Mouse (Mus musculus) MEL (cell line): Measurements from ENCODE around the gene Gm20422. TPM values are rescaled to one million over a fixed set of nuclear protein-coding genes. Genes with fewer than 3 reads are reported as not detected.

Experiments used
- DNase-seq: peaks from one replicate; pipeline ENCODE4 v3.0.0; 2011; ENCODE audit warnings: low read depth, low spot score
- H3K27ac ChIP-seq: 2 replicates; pipeline ENCODE4 v1.5.1; 2012; ENCODE audit warnings: low read depth, mild to moderate bottlenecking, control low read depth, low read length, moderate library complexity; ENCODE audit not compliant: control insufficient read depth
- H3K27me3 ChIP-seq, 2 experiments: fragments of 150-350 bp in 1 of 2; sonication (generic) in 1 of 2; 2 replicates each; pipeline ENCODE4 v1.6.1; 2012; ENCODE audit warnings: low read length in 2 of 2, mild to moderate bottlenecking in 2 of 2, improper control_type of control experiment in 1 of 2, moderate library complexity in 1 of 2; ENCODE audit not compliant: insufficient read depth in 2 of 2, control insufficient read depth in 1 of 2
- H3K36me3 ChIP-seq, 2 experiments: 2 replicates each; pipeline ENCODE4 v1.6.1; 2012 to 2014; ENCODE audit warnings: low read length in 2 of 2, improper control_type of control experiment in 1 of 2, inconsistent platforms in 1 of 2, mild to moderate bottlenecking in 1 of 2; ENCODE audit not compliant: insufficient read depth in 2 of 2, control insufficient read depth in 1 of 2
- H3K4me1 ChIP-seq, 2 experiments: fragments of 150-350 bp in 1 of 2; sonication (generic) in 1 of 2; 2 replicates each; pipeline ENCODE4 v1.6.1; 2012; ENCODE audit warnings: low read length in 2 of 2, improper control_type of control experiment in 1 of 2, mild to moderate bottlenecking in 1 of 2; ENCODE audit not compliant: insufficient read depth in 2 of 2, control insufficient read depth in 1 of 2
- H3K4me3 ChIP-seq, 2 experiments: fragments of 150-350 bp in 1 of 2; sonication (generic) in 1 of 2; 2 replicates each; pipeline ENCODE4 v1.5.1; 2012; ENCODE audit warnings: low read depth in 2 of 2, low read length in 2 of 2, mild to moderate bottlenecking in 2 of 2, moderate library complexity in 2 of 2, control low read depth in 1 of 2, improper control_type of control experiment in 1 of 2; ENCODE audit not compliant: control insufficient read depth in 1 of 2, insufficient read depth in 1 of 2
- H3K79me2 ChIP-seq: 2 replicates; pipeline ENCODE4 v1.6.1; 2012; ENCODE audit warnings: mild to moderate bottlenecking, low read length, moderate library complexity; ENCODE audit not compliant: control insufficient read depth, poor library complexity, insufficient read depth
- H3K9ac ChIP-seq: 2 replicates; pipeline ENCODE4 v1.6.1; 2012; ENCODE audit warnings: low read depth, mild to moderate bottlenecking, control low read depth, low read length, moderate library complexity; ENCODE audit not compliant: control insufficient read depth, poor library complexity, severe bottlenecking
- H3K9me3 ChIP-seq: fragments of 150-350 bp; sonication (generic); replicated peaks from 2 replicates; pipeline ENCODE4 v1.6.1; 2012; ENCODE audit warnings: mild to moderate bottlenecking, low read length, improper control_type of control experiment, moderate library complexity; ENCODE audit not compliant: insufficient read depth
- CHD2 ChIP-seq: IDR thresholded peaks from 2 replicates; pipeline ENCODE4 v1.6.1; 2011; ENCODE audit warnings: low read length, improper control_type of control experiment
- ELF1 ChIP-seq: IDR thresholded peaks from 2 replicates; pipeline ENCODE4 v1.6.1; 2014; ENCODE audit warnings: low read depth, mild to moderate bottlenecking, inconsistent platforms, low read length, improper control_type of control experiment, moderate library complexity
- ETS1 ChIP-seq: IDR thresholded peaks from 2 replicates; pipeline ENCODE4 v1.6.1; 2012; ENCODE audit warnings: low read depth, mild to moderate bottlenecking, inconsistent platforms, low read length, improper control_type of control experiment, moderate library complexity
- MAX ChIP-seq: IDR thresholded peaks from 2 replicates; pipeline ENCODE4 v1.6.1; 2011; ENCODE audit warnings: low read length, improper control_type of control experiment
- MXI1 ChIP-seq: IDR thresholded peaks from 2 replicates; pipeline ENCODE4 v1.6.1; 2011; ENCODE audit warnings: mild to moderate bottlenecking, low read depth, low read length, improper control_type of control experiment
- POLR2AphosphoS2 ChIP-seq: IDR thresholded peaks from 2 replicates; pipeline ENCODE4 v1.6.1; 2011; ENCODE audit warnings: low read length, improper control_type of control experiment
- RCOR1 ChIP-seq: IDR thresholded peaks from 2 replicates; pipeline ENCODE4 v1.6.1; 2012; ENCODE audit warnings: low read depth, mild to moderate bottlenecking, inconsistent platforms, low read length, improper control_type of control experiment
- USF1 ChIP-seq: IDR thresholded peaks from 2 replicates; pipeline ENCODE4 v1.6.1; 2014; ENCODE audit warnings: low read depth, mild to moderate bottlenecking, inconsistent platforms, low read length, improper control_type of control experiment, moderate library complexity
- ZC3H11A ChIP-seq: IDR thresholded peaks from 2 replicates; pipeline ENCODE4 v1.6.1; 2012; ENCODE audit warnings: low read depth, mild to moderate bottlenecking, inconsistent platforms, low read length, improper control_type of control experiment
- ZMIZ1 ChIP-seq: IDR thresholded peaks from 2 replicates; pipeline ENCODE4 v1.6.1; 2012; ENCODE audit warnings: low read depth, mild to moderate bottlenecking, inconsistent platforms, low read length, improper control_type of control experiment, moderate library complexity
- ZNF384 ChIP-seq: IDR thresholded peaks from 2 replicates; pipeline ENCODE4 v1.6.1; 2012; ENCODE audit warnings: low read depth, mild to moderate bottlenecking, inconsistent platforms, low read length, improper control_type of control experiment
- polyA plus RNA-seq, 2 experiments: library from polyadenylated mRNA; stranded (reverse) in 1 of 2; unstranded in 1 of 2; fragments of >175 nt in 1 of 2; fragments of >200 nt in 1 of 2; gene quantifications; 2 replicates each; pipeline versions ENCODE4 v1.2.1 to v1.2.4; 2012; ENCODE audit warnings: low replicate concordance in 2 of 2, low read depth in 1 of 2; ENCODE audit not compliant: insufficient read length in 2 of 2, insufficient read depth in 1 of 2, missing spikeins in 1 of 2
- total RNA-seq: library from RNA; depleted of rRNA; stranded (reverse); fragments of 300-350 nt; gene quantifications from 2 replicates; pipeline ENCODE4 v1.2.3, GENCODE M21; 2012; rRNA removed

The Gm20422 gene
- total and polyA plus RNA-seq, 3 experiments = not detected

GRCm38 (mm10) chr8:69701810-69702209, 72.9 kb downstream of the Gm20422 start:
- peak; percentile 59 for DNase-seq
- H3K27ac ChIP-seq = no peak overlapping the region
- peaks cover 0 to 9% of the 10 kb centered on the region in 2 experiments; a peak in 2 of 4 replicates for H3K36me3 ChIP-seq
- no peaks in the 10 kb centered on the region for H3K27me3 ChIP-seq
- no peak overlapping the region for H3K4me3 ChIP-seq
- no peaks in the 10 kb centered on the region for H3K4me1 ChIP-seq
- H3K79me2 ChIP-seq = no peaks in the 10 kb centered on the region
- H3K9me3 ChIP-seq = no peaks in the 10 kb centered on the region
- no peak for TF ChIP-seq USF1
- TF ChIP-seq MAX = no peak
- TF ChIP-seq POLR2AphosphoS2 = no peak
- no peak for TF ChIP-seq ZC3H11A
- no peak for TF ChIP-seq ELF1
- no peak for TF ChIP-seq ETS1
- no peak for TF ChIP-seq ZNF384
- TF ChIP-seq RCOR1 = no peak
- TF ChIP-seq CHD2 = no peak
- TF ChIP-seq ZMIZ1 = no peak
- TF ChIP-seq MXI1 = no peak
- H3K9ac ChIP-seq = no peak overlapping the region

Other genes starting within 250 kb of the Gm20422 start
- gene Zfp868, start 149.3 kb downstream of the Gm20422 start, total RNA-seq = 11.5 and 12.7 TPM in 2 replicates
- 10 to 100 TPM in 1 of 2 experiments, not detected in 1; 11.3 TPM for gene Zfp868, start 149.3 kb downstream of the Gm20422 start, polyA plus RNA-seq
- gene Zfp964, start 120.4 kb downstream of the Gm20422 start, total RNA-seq = 0.58 and 0.78 TPM in 2 replicates
- under 1 TPM in 1 of 2 experiments, not detected in 1; 0.52 TPM for gene Zfp964, start 120.4 kb downstream of the Gm20422 start, polyA plus RNA-seq
- 15.7 and 17.9 TPM in 2 replicates for gene Zfp869, start 64.2 kb downstream of the Gm20422 start, total RNA-seq
- gene Zfp869, start 64.2 kb downstream of the Gm20422 start, polyA plus RNA-seq = 10 to 100 TPM in 1 of 2 experiments, not detected in 1; 13.0 TPM
- gene Zfp963, start 24.9 kb downstream of the Gm20422 start, total RNA-seq = 0.46 and 0.65 TPM in 2 replicates
- under 1 TPM in 1 of 2 experiments, not detected in 1; 0.95 TPM for gene Zfp963, start 24.9 kb downstream of the Gm20422 start, polyA plus RNA-seq
- 50.9 and 52.4 TPM in 2 replicates for gene Atp13a1, start 16.3 kb upstream of the Gm20422 start, total RNA-seq
- 10 to 100 TPM in 1 of 2 experiments, not detected in 1; 83.7 TPM for gene Atp13a1, start 16.3 kb upstream of the Gm20422 start, polyA plus RNA-seq
- gene Zfp866, start 16.3 kb upstream of the Gm20422 start, total RNA-seq = 10.5 and 12.3 TPM in 2 replicates
- 10 to 100 TPM in 1 of 2 experiments, not detected in 1; 11.7 TPM for gene Zfp866, start 16.3 kb upstream of the Gm20422 start, polyA plus RNA-seq
- gene Gmip, start 33.8 kb upstream of the Gm20422 start, total RNA-seq = 21.8 and 26.0 TPM in 2 replicates
- gene Gmip, start 33.8 kb upstream of the Gm20422 start, polyA plus RNA-seq = 10 to 100 TPM in 1 of 2 experiments, not detected in 1; 52.4 TPM
- 0.77 and 0.85 TPM in 2 replicates for gene Lpar2, start 47.5 kb upstream of the Gm20422 start, total RNA-seq
- 1 to 10 TPM in 1 of 2 experiments, not detected in 1; 2.8 TPM for gene Lpar2, start 47.5 kb upstream of the Gm20422 start, polyA plus RNA-seq
- 7.2 and 9.3 TPM in 2 replicates for gene Pbx4, start 57.6 kb upstream of the Gm20422 start, total RNA-seq
- gene Pbx4, start 57.6 kb upstream of the Gm20422 start, polyA plus RNA-seq = 10 to 100 TPM in 1 of 2 experiments, not detected in 1; 15.6 TPM
- 0.04 TPM in 1 of 2 replicates, not detected in the other for gene Cilp2, start 112.8 kb upstream of the Gm20422 start, total RNA-seq
- under 1 TPM in 1 of 2 experiments, not detected in 1; 0.03 TPM for gene Cilp2, start 112.8 kb upstream of the Gm20422 start, polyA plus RNA-seq
- 2.1 and 3.4 TPM in 2 replicates for gene Tssk6, start 127.3 kb upstream of the Gm20422 start, total RNA-seq
- gene Tssk6, start 127.3 kb upstream of the Gm20422 start, polyA plus RNA-seq = 1 to 10 TPM in 1 of 2 experiments, not detected in 1; 3.8 TPM
- gene Ndufa13, start 127.7 kb upstream of the Gm20422 start, total RNA-seq = 114 and 122 TPM in 2 replicates
- 10 to 100 TPM in 1 of 2 experiments, not detected in 1; 97.7 TPM for gene Ndufa13, start 127.7 kb upstream of the Gm20422 start, polyA plus RNA-seq
- 1.2 and 8.2 TPM in 2 replicates for gene Yjefn3, start 127.8 kb upstream of the Gm20422 start, total RNA-seq
- 1 to 10 TPM in 1 of 2 experiments, not detected in 1; 5.3 TPM for gene Yjefn3, start 127.8 kb upstream of the Gm20422 start, polyA plus RNA-seq
- 101 and 111 TPM in 2 replicates for gene Gatad2a, start 221.5 kb upstream of the Gm20422 start, total RNA-seq
- 100 to 1,000 TPM in 1 of 2 experiments, 10 to 100 TPM in 1; 38.0 to 129 TPM for gene Gatad2a, start 221.5 kb upstream of the Gm20422 start, polyA plus RNA-seq